Mouse (Mus musculus): Measurements from ENCODE around the gene Yy1. TPM values are rescaled to one million over a fixed set of nuclear protein-coding genes. Genes with fewer than 3 reads are reported as not detected.
"Not testable (repeated sequence)": the region's sequence is repeated elsewhere in the genome, so short reads cannot be mapped to it uniquely, and the experiment has no call there.

Gene Yy1
- total RNA-seq, 2 experiments from 2014 or later, result 15.8 to 31.0 TPM

DNA sequence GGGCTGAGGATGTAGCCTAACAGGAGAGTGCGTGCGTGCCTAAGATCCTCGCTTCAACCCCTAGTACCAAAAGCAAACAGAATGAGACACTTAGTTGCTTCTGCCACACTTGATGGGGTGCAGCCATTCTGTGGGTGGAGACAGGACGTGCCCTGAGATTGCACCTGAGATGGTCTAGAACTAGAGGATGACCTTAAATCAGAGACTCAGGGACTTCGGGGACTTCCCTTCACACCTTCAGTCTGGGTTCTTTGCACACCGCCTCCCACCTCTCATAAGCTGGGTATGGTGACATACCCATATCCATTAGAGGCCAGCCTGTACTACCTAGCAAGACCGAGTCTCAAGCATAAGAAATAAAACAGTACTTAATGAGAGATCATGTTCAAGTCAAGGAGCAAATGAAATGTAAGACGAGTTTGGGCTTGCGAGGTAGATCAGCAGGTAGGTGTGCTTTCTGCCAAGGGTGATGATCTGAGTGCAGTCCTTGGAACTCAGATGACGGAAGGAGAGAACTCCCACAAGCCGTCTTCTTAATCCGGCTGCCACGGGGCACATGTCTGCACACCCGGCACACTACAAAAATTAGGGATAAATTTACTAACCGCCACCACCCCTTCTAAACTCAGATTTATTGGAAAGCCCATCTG, 31.6 kb downstream of the Yy1 start:
- no peak for ATAC-seq (replicated peaks; ENCODE audit: low FRiP score, poor library complexity, severe bottlenecking)

DNA sequence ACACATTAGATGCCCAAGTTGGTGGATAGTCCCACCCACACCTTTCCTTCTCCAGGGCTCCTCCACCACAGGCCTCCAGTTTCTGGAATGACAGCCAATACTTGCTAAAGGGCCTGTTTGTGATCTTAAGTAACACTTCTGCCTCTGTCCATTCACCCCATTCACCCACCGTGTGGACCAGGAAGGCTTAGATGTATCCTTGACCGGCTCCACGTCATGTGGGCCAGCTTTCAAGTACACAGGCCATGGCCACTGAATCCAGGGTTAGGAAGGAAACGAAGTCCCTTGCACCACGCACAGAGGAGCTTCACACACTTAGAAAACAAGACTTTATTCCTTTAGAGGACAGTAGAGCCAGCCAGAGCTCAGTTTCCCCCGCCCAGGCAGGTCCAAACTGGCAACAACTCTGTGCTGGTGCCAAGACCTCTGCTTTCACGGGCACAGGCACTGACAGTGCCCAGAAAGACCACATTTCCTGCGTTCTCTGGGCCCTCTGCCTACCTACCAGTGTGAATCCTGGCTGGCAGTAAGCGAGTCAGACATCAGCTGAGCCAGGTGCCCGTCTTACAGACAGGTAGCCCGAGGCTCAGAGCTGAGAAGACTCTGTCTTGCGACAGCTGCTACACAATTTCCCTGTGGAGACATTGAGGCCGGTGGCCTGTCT, 32.9 kb downstream of the Yy1 start:
- ATAC-seq (replicated peaks; ENCODE audit: low FRiP score, poor library complexity, severe bottlenecking), result no peak

DNA sequence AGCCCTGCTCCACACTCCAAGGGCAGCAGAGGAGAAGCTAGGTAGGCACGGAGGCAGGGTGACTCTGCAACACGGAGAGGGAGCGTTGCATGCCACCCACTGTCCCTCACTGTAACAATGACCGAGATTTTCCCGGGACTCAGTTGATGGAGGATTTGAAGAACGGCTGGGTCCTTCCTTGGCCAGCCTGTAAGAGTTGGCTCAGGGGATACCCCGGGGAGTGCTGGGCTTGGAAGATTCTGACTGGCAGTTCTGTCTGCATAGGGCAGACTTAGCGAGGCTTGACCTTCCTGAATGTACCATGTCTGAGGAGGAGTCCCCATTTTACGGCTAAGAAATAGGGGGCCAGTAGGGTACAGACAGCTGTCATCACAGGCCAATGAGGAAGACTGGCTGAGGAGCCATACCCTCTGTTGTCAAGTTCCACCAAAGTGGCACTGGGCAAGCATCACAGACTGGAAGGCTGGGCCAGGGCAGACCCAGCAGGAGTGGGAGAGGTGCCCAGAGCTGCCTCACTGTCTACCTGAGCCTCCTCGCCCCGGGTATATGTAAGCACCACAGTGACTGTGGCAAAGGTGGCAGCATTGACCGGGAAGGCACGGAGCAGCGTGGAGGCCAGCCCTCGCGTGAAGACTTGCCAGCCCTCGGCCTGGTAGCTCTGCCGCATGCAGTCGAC, 33.6 kb downstream of the Yy1 start:
- ATAC-seq (replicated peaks; ENCODE audit: low FRiP score, poor library complexity, severe bottlenecking), result no peak

DNA sequence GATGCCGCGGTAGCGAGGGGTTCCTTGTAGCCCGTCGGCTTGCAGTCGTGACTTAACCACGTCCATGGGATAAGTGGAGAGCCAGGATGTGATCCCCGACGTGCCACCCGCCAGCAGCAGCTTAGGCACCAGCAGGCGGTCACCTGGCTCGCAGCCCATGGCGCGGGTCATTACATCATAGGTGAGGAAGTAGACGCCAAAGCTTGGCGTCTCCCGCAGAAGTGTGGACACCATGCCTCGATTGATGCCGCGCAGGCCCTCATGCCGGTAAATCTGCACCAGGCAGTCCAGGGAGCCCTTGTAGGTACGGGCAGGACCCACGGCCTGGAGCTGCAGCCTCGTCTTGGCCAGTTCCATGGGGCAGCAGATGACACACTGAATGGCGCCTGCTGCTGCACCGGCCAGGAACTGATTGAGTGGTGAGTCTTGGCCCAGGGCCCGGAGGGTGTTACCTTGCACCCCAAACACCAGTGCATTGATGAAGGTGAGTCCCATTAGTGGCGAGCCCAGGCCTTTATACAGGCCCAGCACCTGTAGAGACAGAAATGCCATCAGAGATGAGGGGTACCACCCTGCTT, 34.3 kb downstream of the Yy1 start:
- ATAC-seq (replicated peaks; ENCODE audit: low FRiP score, poor library complexity, severe bottlenecking), result no peak

DNA sequence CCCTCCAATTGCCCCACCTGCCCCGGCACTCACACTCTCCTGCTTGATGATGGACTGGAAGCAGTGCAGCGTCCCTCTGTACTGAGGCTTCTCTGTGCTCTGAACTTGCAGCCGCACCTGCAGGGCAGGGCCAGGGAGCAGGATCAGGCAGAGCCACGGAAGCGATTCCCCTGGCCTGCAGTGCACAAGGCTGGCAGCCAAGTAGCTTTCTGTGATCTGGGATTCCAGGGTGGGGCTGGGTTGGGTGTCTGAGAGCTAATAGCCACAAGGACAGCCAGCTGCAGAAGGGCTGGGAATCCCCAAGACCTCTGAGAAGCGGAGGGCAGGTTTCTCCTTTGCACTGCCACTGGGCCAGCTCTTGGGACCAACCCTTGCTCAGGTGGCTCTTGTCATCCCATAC, 34.9 kb downstream of the Yy1 start:
- no peak for ATAC-seq (replicated peaks; ENCODE audit: low FRiP score, poor library complexity, severe bottlenecking)

DNA sequence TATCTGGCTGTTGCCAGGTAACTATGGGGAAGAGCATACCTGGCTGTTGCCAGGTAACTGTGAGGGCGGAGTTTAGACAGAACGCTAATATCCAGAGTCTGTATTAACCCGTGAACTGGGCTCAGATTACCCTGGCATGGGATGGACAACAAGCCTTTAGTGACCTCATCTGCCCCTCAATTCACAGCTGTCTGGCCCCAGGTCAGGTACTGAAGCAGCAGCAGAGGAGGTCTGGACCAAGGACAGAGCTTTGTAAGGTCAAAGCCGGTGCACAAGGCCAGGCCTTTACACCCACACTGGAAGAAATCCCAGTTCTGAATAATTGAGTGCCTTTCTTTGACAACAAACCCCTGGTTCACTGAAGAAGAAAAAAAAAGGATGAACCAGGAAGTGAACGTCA, 36.9 kb downstream of the Yy1 start:
- no peak for ATAC-seq (replicated peaks; ENCODE audit: low FRiP score, poor library complexity, severe bottlenecking)

DNA sequence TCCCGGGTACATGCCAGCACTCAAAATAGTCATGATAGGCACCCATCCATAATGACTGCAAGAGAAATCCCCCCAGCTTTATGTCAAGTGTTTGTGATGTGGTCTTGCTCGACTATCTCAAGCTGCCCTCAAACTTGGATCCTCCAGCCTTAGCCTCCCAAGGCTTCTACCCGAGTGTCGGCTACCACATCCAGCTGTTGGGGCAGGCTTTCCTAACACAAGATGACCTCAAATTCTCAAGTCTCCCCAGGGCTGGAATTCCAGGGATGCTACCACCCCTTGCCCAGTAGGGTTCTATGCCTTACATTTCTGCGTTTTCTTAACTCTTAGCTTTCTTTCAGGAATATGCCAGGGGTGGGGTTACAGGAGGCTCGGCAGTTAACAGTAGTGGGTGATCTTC, 37.6 kb downstream of the Yy1 start:
- ATAC-seq (replicated peaks; ENCODE audit: low FRiP score, poor library complexity, severe bottlenecking), result no peak

DNA sequence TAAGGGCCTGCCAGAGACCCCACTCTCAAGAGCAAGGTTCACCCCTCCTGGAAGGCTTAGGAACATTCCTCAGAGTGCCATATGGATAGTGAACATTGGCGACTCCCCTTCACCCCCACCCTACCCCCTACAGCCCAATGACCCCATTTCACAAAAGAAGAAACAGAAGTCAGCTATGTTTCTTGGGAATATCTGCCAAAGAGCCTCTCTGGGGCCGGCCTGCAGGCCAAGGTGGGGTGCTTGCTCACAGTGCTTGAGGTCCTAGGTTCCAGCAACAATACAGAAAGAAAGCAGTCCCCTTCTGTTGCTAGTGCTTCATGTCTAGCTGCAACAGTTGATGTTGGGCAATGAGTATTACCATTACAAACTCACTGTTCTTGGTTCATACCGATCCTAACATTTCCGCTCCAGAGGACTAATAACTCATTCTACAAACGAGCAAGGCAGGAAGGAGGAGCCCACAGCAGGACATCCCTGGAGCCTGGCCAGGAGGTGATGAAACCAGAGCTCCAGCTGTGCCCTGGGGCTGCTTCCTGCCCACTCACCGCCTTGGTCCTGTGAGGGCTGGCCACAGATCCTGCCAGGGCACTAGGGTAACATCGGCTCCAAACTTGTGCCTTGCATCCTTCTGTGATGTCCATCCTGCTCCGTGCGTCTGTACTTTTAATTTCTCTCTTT, 39.3 kb downstream of the Yy1 start:
- no peak for ATAC-seq (replicated peaks; ENCODE audit: low FRiP score, poor library complexity, severe bottlenecking)

DNA sequence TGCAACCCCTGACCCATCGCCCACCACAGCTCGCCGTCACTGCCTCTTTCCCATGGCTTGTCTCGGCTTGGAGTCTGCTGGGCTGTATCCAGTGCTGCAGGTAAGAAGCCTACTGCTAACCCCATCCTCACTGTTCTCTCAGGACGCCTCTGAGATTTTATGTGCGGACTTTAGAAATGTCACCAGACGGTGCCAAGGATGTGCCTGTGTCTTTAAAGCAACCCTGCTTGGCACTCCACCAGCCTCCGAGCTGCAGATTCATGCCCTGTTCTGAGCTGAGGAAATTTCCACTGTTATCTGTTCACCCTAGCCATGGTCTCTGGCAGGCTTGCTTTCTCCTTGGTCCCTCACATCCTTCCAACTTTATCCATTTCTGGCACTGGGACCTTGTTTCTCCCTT, 40.1 kb downstream of the Yy1 start:
- ATAC-seq (replicated peaks; ENCODE audit: low FRiP score, poor library complexity, severe bottlenecking), result no peak

DNA sequence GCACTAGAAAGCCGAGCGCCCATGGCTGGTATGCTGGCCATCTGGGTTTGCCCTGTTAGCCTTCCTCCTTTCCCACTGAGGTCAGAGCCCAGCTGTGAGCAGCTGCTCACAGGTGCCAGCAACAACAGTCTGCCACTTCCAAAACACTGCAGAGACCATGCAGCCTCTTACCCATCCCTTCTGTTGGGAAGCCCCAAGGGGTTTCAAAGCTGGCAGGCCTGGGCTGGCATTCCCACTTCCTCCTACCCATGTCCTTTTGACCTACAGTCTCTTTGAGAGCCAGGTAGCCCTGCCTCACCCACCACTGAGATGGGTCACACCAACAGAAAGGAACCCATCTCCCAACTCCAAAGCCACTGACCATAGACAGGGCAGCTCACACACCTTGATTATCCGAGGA, 40.6 kb downstream of the Yy1 start:
- ATAC-seq (replicated peaks; ENCODE audit: low FRiP score, poor library complexity, severe bottlenecking), result no peak

DNA sequence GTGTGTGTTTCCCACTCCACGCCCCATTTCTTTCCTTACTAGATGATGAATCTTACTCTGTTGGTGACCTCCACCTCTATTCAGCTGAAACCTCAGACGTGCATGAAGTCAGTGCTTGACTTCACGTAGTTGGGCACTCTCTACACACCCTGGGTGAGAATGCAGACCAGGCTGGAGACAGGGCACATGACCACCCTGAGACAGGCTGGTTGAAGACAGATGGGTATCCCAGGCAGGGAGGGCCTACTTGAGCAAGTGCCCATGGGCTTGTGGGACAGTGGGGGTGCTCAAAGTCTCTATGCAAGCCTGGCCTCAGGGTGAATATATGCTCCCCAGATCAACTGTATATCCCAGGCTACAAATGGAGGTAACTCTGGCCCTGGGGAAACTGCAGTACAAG, 41.6 kb downstream of the Yy1 start:
- no peak for ATAC-seq (replicated peaks; ENCODE audit: low FRiP score, poor library complexity, severe bottlenecking)

DNA sequence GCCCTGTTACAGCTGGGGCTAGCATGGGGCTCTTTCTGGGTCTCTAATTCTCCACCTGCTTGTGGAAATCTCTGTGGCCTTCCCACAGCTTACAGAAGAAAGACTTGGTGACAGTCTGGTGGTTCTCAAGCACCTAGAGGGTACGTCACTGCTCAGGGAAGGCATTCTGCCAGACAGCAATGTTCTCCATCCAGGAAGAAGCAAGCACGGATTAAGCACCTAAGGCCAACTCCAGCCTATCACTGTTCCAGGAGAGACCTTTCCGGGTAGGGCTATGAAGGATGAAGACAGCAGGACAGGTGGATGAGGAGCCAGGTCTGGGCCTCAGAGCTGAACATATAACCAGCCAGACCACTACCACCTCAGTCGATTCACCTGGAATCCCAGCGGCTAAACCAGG, 42.0 kb downstream of the Yy1 start:
- no peak for ATAC-seq (replicated peaks; ENCODE audit: low FRiP score, poor library complexity, severe bottlenecking)

DNA sequence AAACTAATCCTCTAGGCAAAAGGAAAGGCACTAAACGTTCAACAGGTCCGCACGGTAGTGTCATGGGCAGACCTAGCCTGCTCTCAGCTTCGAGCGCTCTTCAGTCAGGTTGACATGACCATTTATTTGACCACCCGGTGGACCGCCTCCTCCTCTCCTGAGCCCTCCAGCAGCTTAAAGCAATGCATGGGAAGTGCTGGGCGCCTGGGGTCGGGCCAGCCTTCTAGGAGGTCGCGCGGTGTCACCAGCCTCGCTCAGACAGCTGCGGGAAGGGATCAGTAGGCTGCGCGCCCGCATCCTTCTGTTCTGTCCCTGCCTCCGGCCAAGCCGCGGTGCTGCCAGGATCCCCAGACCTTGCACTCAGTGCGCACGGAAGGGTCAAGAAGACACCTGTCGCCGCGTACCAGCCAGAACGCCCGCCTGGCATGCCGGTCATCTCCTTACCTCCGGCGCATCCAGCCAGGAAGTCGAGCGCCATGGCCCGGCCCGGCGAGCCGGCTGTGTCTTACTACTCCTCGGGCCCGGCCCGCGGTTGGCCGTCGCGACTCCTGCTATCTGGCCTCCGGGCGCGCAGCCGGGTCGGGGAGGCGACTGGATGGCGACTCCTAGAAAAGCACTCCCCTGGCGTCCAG, 42.6 kb downstream of the Yy1 start:
- peak; percentile 3; the same call in 1 of the 2 replicates for ATAC-seq (replicated peaks; ENCODE audit: low FRiP score, poor library complexity, severe bottlenecking)

DNA sequence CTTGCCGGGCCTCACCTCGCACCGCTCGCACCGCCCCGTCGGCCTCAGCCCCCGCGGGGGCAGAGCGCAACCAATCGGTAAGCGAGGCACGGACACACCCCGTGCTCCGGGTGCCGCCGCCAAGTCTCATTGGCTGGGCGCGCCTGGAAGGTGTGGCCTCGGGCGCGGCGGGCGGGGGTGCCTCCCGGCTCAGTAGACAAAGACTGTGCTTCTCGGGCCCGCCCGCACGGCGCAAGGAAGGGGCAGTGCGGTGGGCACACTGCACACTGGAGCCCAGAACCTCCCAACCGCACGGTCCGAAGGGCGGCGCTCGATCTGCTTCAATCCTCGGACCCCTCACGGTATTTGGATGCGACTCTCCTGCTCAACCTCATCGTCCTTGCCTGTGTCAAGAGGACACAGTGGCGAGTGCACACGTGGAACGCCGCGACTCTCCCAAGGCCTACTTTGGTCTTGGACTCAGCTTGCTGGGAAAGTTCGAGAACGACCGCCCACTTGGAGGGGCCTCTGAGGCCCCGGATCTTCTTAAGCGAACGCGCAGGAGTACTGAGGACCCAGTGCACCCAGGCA, 43.2 kb downstream of the Yy1 start, which contains the start of the genes Slc25a29 and Slc25a47:
Gene Slc25a29 (minus strand): TSS at position 44 of the 570 bp plus-strand sequence.
Gene Slc25a47 (plus strand): TSS at position 207 of the 570 bp plus-strand sequence.
- peak; percentile 98 for ATAC-seq (replicated peaks; ENCODE audit: low FRiP score, poor library complexity, severe bottlenecking)

DNA sequence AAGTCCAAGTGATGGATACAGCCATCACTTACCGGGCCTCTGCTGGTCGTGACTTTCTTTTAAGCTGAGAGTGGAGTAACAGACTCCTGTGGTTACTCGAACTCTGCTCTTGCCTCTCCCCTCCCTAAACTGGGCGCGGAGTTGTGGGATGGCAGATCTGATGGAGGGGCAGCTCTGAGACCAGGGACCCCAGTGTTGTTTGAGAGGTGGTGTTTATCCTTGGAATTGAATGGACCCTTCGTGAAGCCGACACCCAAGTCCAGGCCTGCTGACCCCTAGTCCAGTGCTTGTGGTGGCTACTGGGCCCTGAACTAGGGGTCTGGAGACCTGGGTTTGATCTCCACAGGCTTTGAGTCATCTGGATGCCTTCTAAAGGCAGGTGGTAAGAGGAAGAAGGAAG, 43.9 kb downstream of the Yy1 start:
- ATAC-seq (replicated peaks; ENCODE audit: low FRiP score, poor library complexity, severe bottlenecking), result no peak

DNA sequence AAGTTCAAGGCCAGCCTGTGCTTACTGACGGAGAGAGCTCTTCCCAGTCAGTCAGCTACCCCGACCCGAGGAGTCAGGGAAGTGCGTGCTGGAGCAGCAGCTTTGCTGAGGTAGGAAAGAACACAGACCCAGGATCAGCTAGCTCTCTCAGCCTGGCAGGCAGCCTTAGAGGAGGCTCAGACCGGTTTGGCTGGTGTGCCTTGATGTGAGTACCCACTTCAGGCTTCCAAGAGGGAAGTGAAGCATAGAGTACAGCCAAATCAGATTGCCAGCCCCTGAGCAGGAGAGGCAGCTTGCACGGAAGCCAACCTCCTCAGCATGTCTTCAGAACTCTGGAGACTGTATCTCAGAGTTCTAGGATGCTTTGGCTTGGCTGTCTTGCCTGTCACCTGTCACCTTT, 48.4 kb downstream of the Yy1 start:
- ATAC-seq (replicated peaks; ENCODE audit: low FRiP score, poor library complexity, severe bottlenecking), result no peak

DNA sequence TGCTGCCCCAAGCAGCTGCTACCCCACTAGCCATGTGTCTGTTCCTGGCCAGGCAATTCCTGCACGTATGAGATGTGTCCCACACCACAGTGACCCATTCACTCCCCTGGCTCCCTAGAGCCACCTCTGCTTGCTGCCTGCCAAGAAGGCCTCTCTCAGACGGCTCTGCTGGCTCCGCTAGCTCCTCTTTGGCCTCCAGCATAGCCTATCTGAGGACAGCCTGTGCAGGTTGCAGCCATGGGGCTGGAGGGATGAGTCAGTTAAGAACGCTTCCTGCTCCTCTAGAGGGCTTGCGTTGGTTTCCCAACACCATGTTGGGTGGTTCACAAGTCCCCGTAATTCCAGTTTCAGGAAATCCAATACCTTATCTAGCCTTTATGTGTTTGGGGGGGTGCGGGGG, 49.9 kb downstream of the Yy1 start:
- ATAC-seq (replicated peaks; ENCODE audit: low FRiP score, poor library complexity, severe bottlenecking), result no peak

DNA sequence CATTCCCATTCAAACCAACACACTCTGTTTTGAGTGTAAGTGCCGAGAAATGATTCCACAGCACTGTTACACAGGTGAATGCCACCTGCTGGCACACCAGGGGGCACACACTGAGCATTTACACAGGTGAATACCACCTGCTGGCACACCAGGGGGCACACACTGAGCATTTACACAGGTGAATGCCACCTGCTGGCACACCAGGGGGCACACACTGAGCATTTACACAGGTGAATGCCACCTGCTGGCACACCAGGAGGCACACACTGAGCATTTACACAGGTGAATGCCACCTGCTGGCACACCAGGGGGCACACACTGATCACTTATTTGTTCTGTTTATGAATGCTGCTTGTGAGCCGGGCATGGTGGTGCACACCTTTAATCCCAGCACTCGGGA, 55.3 kb downstream of the Yy1 start:
- ATAC-seq (replicated peaks; ENCODE audit: low FRiP score, poor library complexity, severe bottlenecking), result not testable (repeated sequence)

DNA sequence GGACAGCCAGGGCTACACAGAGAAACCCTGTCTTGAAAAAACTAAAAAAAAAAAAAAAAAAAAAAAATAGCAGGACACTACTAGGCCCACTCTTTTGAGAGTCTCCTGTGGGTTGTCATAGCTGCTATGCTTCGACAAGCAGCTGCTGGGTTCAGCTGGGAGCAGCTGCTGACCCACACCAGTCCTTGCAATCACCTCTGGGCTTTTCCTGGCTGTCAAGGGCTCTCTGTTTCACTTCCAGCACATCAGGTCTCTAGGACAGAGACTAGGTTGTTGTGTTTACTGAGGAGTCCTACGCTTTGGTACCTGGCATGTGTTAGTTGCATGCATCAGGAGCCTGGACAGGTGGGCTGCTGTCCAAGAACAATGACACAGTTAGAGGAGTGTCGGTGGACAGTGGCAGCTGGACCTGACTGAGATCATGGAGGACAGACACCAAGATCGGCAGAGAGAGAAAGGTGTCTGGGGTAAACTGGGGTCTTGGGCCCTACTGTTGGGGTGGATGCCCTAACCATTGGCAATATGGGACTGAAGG, 56.8 kb downstream of the Yy1 start:
- no peak for ATAC-seq (replicated peaks; ENCODE audit: low FRiP score, poor library complexity, severe bottlenecking)
